8 mouse cellular contexts compared by ENCODE assay signal in genomic region chr11:60933178-60933930, GRCm38 (mm10). TPM values are rescaled to one million over a fixed set of nuclear protein-coding genes. Genes with fewer than 3 reads are reported as not detected.
DNase-seq lines count a peak whose midpoint lies in the region; ATAC-seq lines count a peak whose summit lies in the region.

No protein-coding gene starts in this region.

- H3K27ac ChIP-seq in lung, embryonic 15.5 days, result no peak overlapping the region

- no peaks in the 10 kb centered on the region for H3K9me3 ChIP-seq in lung, embryonic 15.5 days

- intact Hi-C loops in gastrocnemius, postnatal 14 days (cut with DNase I; ENCODE audit: low total_unique reads), result no loop called here

- H3K36me3 ChIP-seq in lung, embryonic 15.5 days, result no peaks in the 10 kb centered on the region

- peak overlapping the region; percentile 89 for H3K4me2 ChIP-seq in lung, embryonic 15.5 days

- peak; percentile 62 for DNase-seq in urinary bladder, postnatal 14 days (ENCODE audit: low spot score)
- no peak for DNase-seq in urinary bladder, postnatal 4 days (ENCODE audit: low spot score in 2 of 2)
- DNase-seq in gastrocnemius, postnatal 14 days, result peak; percentile 52
- peak; percentile 79 for DNase-seq in kidney, adult 11 months
- no peak for DNase-seq in thymus, adult 18-20 months
- DNase-seq in layer of hippocampus, postnatal 14 days (ENCODE audit: low spot score in 2 of 2), result no peak
- no peak for DNase-seq in T-cell, adult 2 months (ENCODE audit: low spot score)

- WGBS in lung, embryonic 15.5 days, result 72% methylated on average over 10 of the region's 10 CpGs

- H3K4me1 ChIP-seq in lung, embryonic 15.5 days, result peaks cover 54% of the 10 kb centered on the region

- H3K4me3 ChIP-seq in lung, embryonic 15.5 days, result peak overlapping the region; percentile 79

- ATAC-seq in lung, embryonic 15.5 days (ENCODE audit: borderline replicate concordance, extremely low read depth, low FRiP score, low TSS enrichment), result no peak

- no peaks in the 10 kb centered on the region for H3K27me3 ChIP-seq in lung, embryonic 15.5 days

- H3K9ac ChIP-seq in lung, embryonic 15.5 days, result peak overlapping the region; percentile 91; the same call in 1 of the 2 replicates

RNA-seq across cellular contexts. Expression of gene Map2k3, which starts 1.5 kb away (rescaled TPM):
- 100 to 1,000 TPM; 144 to 173 TPM for total RNA-seq in gastrocnemius, postnatal 14 days (2021)
- polyA plus RNA-seq in lung, embryonic 15.5 days (2015; fragmentation: Nextera tagmentation; extraction: Ambion mirVana), result 109 and 115 TPM in 2 replicates
- 10 to 100 TPM; 12.8 to 17.0 TPM for total RNA-seq in layer of hippocampus, postnatal 14 days (2021)

RNA-seq across cellular contexts. Expression of gene Natd1, which starts 18.8 kb away (rescaled TPM):
- 10 to 100 TPM; 10.6 to 11.9 TPM for total RNA-seq in gastrocnemius, postnatal 14 days (2021)
- 21.3 and 26.6 TPM in 2 replicates for polyA plus RNA-seq in lung, embryonic 15.5 days (2015; fragmentation: Nextera tagmentation; extraction: Ambion mirVana)
- 10 to 100 TPM; 12.6 to 13.0 TPM for total RNA-seq in layer of hippocampus, postnatal 14 days (2021)

RNA-seq across cellular contexts. Expression of gene Tmem11, which starts 54.3 kb away (rescaled TPM):
- total RNA-seq in gastrocnemius, postnatal 14 days (2021), result 10 to 100 TPM; 35.6 to 38.0 TPM
- 63.6 and 67.3 TPM in 2 replicates for polyA plus RNA-seq in lung, embryonic 15.5 days (2015; fragmentation: Nextera tagmentation; extraction: Ambion mirVana)
- 10 to 100 TPM; 24.7 to 25.7 TPM for total RNA-seq in layer of hippocampus, postnatal 14 days (2021)

Comparison
In these comparisons a context has a peak if more than half of its experiments do, and no peak if none do; other contexts are left out.
1. DNase-seq: peak in urinary bladder, postnatal 14 days (single experiment), gastrocnemius, postnatal 14 days (single experiment) and kidney, adult 11 months (single experiment); none in urinary bladder, postnatal 4 days (0 of 2), thymus, adult 18-20 months (0 of 2), layer of hippocampus, postnatal 14 days (0 of 2) and T-cell, adult 2 months (single experiment).
2. RNA of gene Map2k3, which starts 1.5 kb away (total RNA-seq): 144 to 173 TPM in gastrocnemius, postnatal 14 days; 12.8 to 17.0 TPM in layer of hippocampus, postnatal 14 days; every median in the first group is over 4 times any median in the second.